Mouse (Mus musculus) urinary bladder, postnatal 0 days (tissue): ENCODE results near the gene Mydgf. TPM values are rescaled to one million over a fixed set of nuclear protein-coding genes. Genes with fewer than 3 reads are reported as not detected.

Experiments used
- microRNA-seq: library from miRNA; unstranded; fragments of <30 nt; microRNA quantifications from one replicate; pipeline ENCODE4, GENCODE M21; 2016
- polyA plus RNA-seq: library from polyadenylated mRNA; unstranded; fragments of >200 nt; fragmentation: Nextera tagmentation; extraction: Ambion mirVana; gene quantifications from 2 replicates; pipeline ENCODE4 v1.2.1, GENCODE M21; 2015

The Mydgf gene
- 75.0 and 82.0 TPM in 2 replicates for polyA plus RNA-seq

GRCm38 (mm10) chr17:56183658-56184103 is at the start of gene Mydgf:
Gene Mydgf (minus strand): TSS chr17:56183920.

GRCm38 (mm10) chr17:56218377-56219191 is 34.9 kb upstream of the Mydgf start, which contains the start of gene Dpp9:
Gene Dpp9 (minus strand): TSS chr17:56218905.

GRCm38 (mm10) chr17:56162231-56162774 is 21.4 kb downstream of the Mydgf start, which contains the start of gene Tnfaip8l1:
Gene Tnfaip8l1 (plus strand): TSS chr17:56162477.

GRCm38 (mm10) chr17:56139858-56140595 is 43.7 kb downstream of the Mydgf start, which contains the start of gene Sema6b:
Gene Sema6b (minus strand): TSS chr17:56140343.

Small RNA genes lying within 50 kb of the gene (microRNA-seq; reads per million reads assigned to microRNA genes)
- not detected for gene Gm44397

Other genes starting within 250 kb of the Mydgf start
- 5.9 and 6.2 TPM in 2 replicates for gene Zfp119b, start 234.4 kb downstream of the Mydgf start, polyA plus RNA-seq
- gene Ebi3, start 231.3 kb downstream of the Mydgf start, polyA plus RNA-seq: 2.3 and 3.0 TPM in 2 replicates
- 12.7 and 14.0 TPM in 2 replicates for gene Yju2, start 224.8 kb downstream of the Mydgf start, polyA plus RNA-seq
- 0.92 and 1.1 TPM in 2 replicates for gene Shd, start 213.5 kb downstream of the Mydgf start, polyA plus RNA-seq
- 0.73 and 0.79 TPM in 2 replicates for gene Fsd1, start 197.4 kb downstream of the Mydgf start, polyA plus RNA-seq
- 19.1 and 20.0 TPM in 2 replicates for gene Stap2, start 178.3 kb downstream of the Mydgf start, polyA plus RNA-seq
- 32.2 and 34.7 TPM in 2 replicates for gene Mpnd, start 178.2 kb downstream of the Mydgf start, polyA plus RNA-seq
- gene Sh3gl1, start 147.3 kb downstream of the Mydgf start, polyA plus RNA-seq: 85.7 and 100 TPM in 2 replicates
- 4.9 and 7.4 TPM in 2 replicates for gene Chaf1a, start 143.5 kb downstream of the Mydgf start, polyA plus RNA-seq
- gene Ubxn6, start 108.9 kb downstream of the Mydgf start, polyA plus RNA-seq: 43.9 and 47.2 TPM in 2 replicates
- 53.5 and 57.9 TPM in 2 replicates for gene Hdgfl2, start 104.3 kb downstream of the Mydgf start, polyA plus RNA-seq
- 13.1 and 16.2 TPM in 2 replicates for gene Plin4, start 74.1 kb downstream of the Mydgf start, polyA plus RNA-seq
- gene Plin5, start 66.3 kb downstream of the Mydgf start, polyA plus RNA-seq: 0.14 and 0.21 TPM in 2 replicates
- 3.4 and 7.2 TPM in 2 replicates for gene Lrg1, start 61.9 kb downstream of the Mydgf start, polyA plus RNA-seq
- gene Sema6b, start 43.6 kb downstream of the Mydgf start, polyA plus RNA-seq: 0.37 and 0.85 TPM in 2 replicates
- gene Tnfaip8l1, start 21.4 kb downstream of the Mydgf start, polyA plus RNA-seq: 3.6 and 4.2 TPM in 2 replicates
- gene Dpp9, start 35.0 kb upstream of the Mydgf start, polyA plus RNA-seq: 18.3 and 21.8 TPM in 2 replicates
- gene Fem1a, start 72.9 kb upstream of the Mydgf start, polyA plus RNA-seq: 8.4 and 9.1 TPM in 2 replicates
- gene Ticam1, start 92.9 kb upstream of the Mydgf start, polyA plus RNA-seq: 3.3 and 3.6 TPM in 2 replicates
- 54.0 and 58.1 TPM in 2 replicates for gene Plin3, start 109.0 kb upstream of the Mydgf start, polyA plus RNA-seq
- gene Arrdc5, start 116.4 kb upstream of the Mydgf start, polyA plus RNA-seq: not detected in 2 replicates
- 21.7 and 31.0 TPM in 2 replicates for gene Uhrf1, start 119.4 kb upstream of the Mydgf start, polyA plus RNA-seq
- gene Kdm4b, start 142.1 kb upstream of the Mydgf start, polyA plus RNA-seq: 23.0 and 24.0 TPM in 2 replicates